Mouse (Mus musculus) spleen, postnatal 14 days (tissue): ENCODE measurements around the gene Sik1.

Source experiments
- DNase-seq, 2 experiments: peaks; one replicate each; pipeline ENCODE4 v3.0.0; 2021 to 2022; ENCODE audit warnings: low spot score in 2 of 2

Gene Sik1

GRCm38 (mm10) chr17:31808082-31808875 is 47.3 kb downstream of the Sik1 start:
- DNase-seq: no peak

GRCm38 (mm10) chr17:31806496-31806895 is 49.1 kb downstream of the Sik1 start:
- no peak for DNase-seq

- DNase-seq: no peak
Observed at GRCm38 (mm10) chr17:31806025-31806424, 49.6 kb downstream of the Sik1 start.

GRCm38 (mm10) chr17:31805585-31805984 is 50.0 kb downstream of the Sik1 start:
- DNase-seq: no peak

- no peak for DNase-seq
Observed at GRCm38 (mm10) chr17:31802272-31803017, 53.2 kb downstream of the Sik1 start.

- no peak for DNase-seq
Observed at GRCm38 (mm10) chr17:31800852-31801363, 54.7 kb downstream of the Sik1 start.

GRCm38 (mm10) chr17:31795893-31796292 is 59.7 kb downstream of the Sik1 start:
- DNase-seq: no peak
